Mouse (Mus musculus) ES-E14 (cell line): ENCODE measurements at regions not wholly inside any gene's neighbourhood (a gene's known extent, or its start where the extent isn't known, plus 50 kb on each side); places are given as distances from the start of the nearest gene placed in this dataset.
"Not testable (repeated sequence)": the region's sequence is repeated elsewhere in the genome, so short reads cannot be mapped to it uniquely, and the experiment has no call there.

Source experiments
- DNase-seq: peaks from one replicate; pipeline ENCODE4 v3.0.0-alpha.2; 2013; ENCODE audit warnings: low read depth, low spot score
- H3K27ac ChIP-seq: 2 replicates; pipeline ENCODE4 v1.5.1; 2012; ENCODE audit warnings: low read depth, mild to moderate bottlenecking, low read length, moderate library complexity, mixed read lengths; ENCODE audit not compliant: poor library complexity, insufficient read depth, severe bottlenecking
- H3K36me3 ChIP-seq: 2 replicates; pipeline ENCODE4 v1.6.1; 2012; ENCODE audit warnings: mild to moderate bottlenecking, low read length, moderate library complexity, mixed read lengths; ENCODE audit not compliant: control insufficient read depth, poor library complexity, insufficient read depth, severe bottlenecking
- H3K4me1 ChIP-seq, 2 experiments: fragments of 150-350 bp in 1 of 2; sonication (generic) in 1 of 2; 2 replicates each; pipeline ENCODE4 v1.6.1; 2012; ENCODE audit warnings: low read length in 2 of 2, mild to moderate bottlenecking in 1 of 2, mixed read lengths in 1 of 2; ENCODE audit not compliant: control insufficient read depth in 2 of 2, insufficient read depth in 2 of 2, poor library complexity in 1 of 2
- H3K4me3 ChIP-seq, 2 experiments: fragments of 150-350 bp in 1 of 2; sonication (generic) in 1 of 2; 2 replicates each; pipeline ENCODE4 v1.5.1; 2012; ENCODE audit warnings: low read length in 2 of 2, low read depth in 1 of 2, mild to moderate bottlenecking in 1 of 2, mixed read lengths in 1 of 2; ENCODE audit not compliant: insufficient read depth in 1 of 2, poor library complexity in 1 of 2, severe bottlenecking in 1 of 2
- H3K9ac ChIP-seq: 2 replicates; pipeline ENCODE4 v1.6.1; 2012; ENCODE audit warnings: low read depth, mild to moderate bottlenecking, low read length, mixed read lengths; ENCODE audit not compliant: poor library complexity, insufficient read depth, severe bottlenecking
- H3K9me3 ChIP-seq: fragments of 150-350 bp; sonication (generic); 2 replicates; pipeline ENCODE4 v1.6.1; 2012; ENCODE audit warnings: low read depth, mild to moderate bottlenecking, low read length; ENCODE audit not compliant: control insufficient read depth, insufficient read depth
- CHD2 ChIP-seq: IDR thresholded peaks from 2 replicates; pipeline ENCODE4 v1.6.1; 2014; ENCODE audit warnings: mild to moderate bottlenecking, low read depth, low read length, inconsistent platforms
- HCFC1 ChIP-seq: IDR thresholded peaks from 2 replicates; pipeline ENCODE4 v1.6.1; 2012; ENCODE audit warnings: low read length, inconsistent platforms, borderline replicate concordance; ENCODE audit not compliant: insufficient read depth
- MAFK ChIP-seq: IDR thresholded peaks from 2 replicates; pipeline ENCODE4 v1.6.1; 2014; ENCODE audit warnings: mild to moderate bottlenecking, low read depth, low read length, inconsistent platforms; ENCODE audit not compliant: insufficient read depth
- ZC3H11A ChIP-seq: IDR thresholded peaks from 2 replicates; pipeline ENCODE4 v1.6.1; 2012; ENCODE audit warnings: low read depth, mild to moderate bottlenecking, inconsistent platforms, low read length, borderline replicate concordance
- ZNF384 ChIP-seq: IDR thresholded peaks from 2 replicates; pipeline ENCODE4 v1.6.1; 2012; ENCODE audit warnings: low read depth, low read length, inconsistent platforms
- in situ Hi-C, 2 experiments: fragments of 600-800 bp; cut with MboI; formaldehyde crosslinking; loops; one replicate each; pipeline ENCODE4 v1.15.1; 2025; ENCODE audit warnings: low sequenced_read_pairs in 2 of 2, inconsistent platforms in 1 of 2; ENCODE audit not compliant: unreplicated experiment in 2 of 2

GRCm38 (mm10) chr1:80950406-80950805, 126.3 kb upstream of the Nyap2 start:
- H3K9ac ChIP-seq, result no peak overlapping the region
- H3K4me1 ChIP-seq, result no peaks in the 10 kb centered on the region
- no peak overlapping the region for H3K27ac ChIP-seq
- H3K4me3 ChIP-seq, result no peak overlapping the region
- no peak for TF ChIP-seq CHD2
- TF ChIP-seq ZNF384, result no peak
- no peak for TF ChIP-seq ZC3H11A
- no peak for TF ChIP-seq MAFK
- no peak for TF ChIP-seq HCFC1
- H3K9me3 ChIP-seq, result no peaks in the 10 kb centered on the region
- no peaks in the 10 kb centered on the region for H3K36me3 ChIP-seq
- in situ Hi-C loops, result no loop called here
- no peak for DNase-seq

- H3K27ac ChIP-seq, in situ Hi-C loops, H3K36me3 ChIP-seq, H3K4me1 ChIP-seq, H3K4me3 ChIP-seq, DNase-seq, H3K9ac ChIP-seq, H3K9me3 ChIP-seq: not testable (repeated sequence)
These were observed 130.7 kb upstream of the Nyap2 start for GRCm38 (mm10) chr1:80946049-80946448.

GRCm38 (mm10) chr1:80939372-80939771, 137.4 kb upstream of the Nyap2 start:
- no peak overlapping the region for H3K27ac ChIP-seq
- no peak for DNase-seq
- no peaks in the 10 kb centered on the region for H3K9me3 ChIP-seq
- no peaks in the 10 kb centered on the region for H3K36me3 ChIP-seq
- TF ChIP-seq ZC3H11A (no peak), HCFC1 (no peak), MAFK (no peak), CHD2 (no peak), ZNF384 (no peak)
- no peak overlapping the region for H3K4me3 ChIP-seq
- H3K4me1 ChIP-seq, result no peaks in the 10 kb centered on the region
- in situ Hi-C loops, result no loop called here
- no peak overlapping the region for H3K9ac ChIP-seq

GRCm38 (mm10) chr1:80899281-80899680, 141.0 kb upstream of the Dock10 start:
- H3K27ac ChIP-seq, result no peak overlapping the region
- in situ Hi-C loops, result no loop called here
- TF ChIP-seq HCFC1 (no peak), ZNF384 (no peak)
- H3K4me3 ChIP-seq, result no peak overlapping the region
- no peaks in the 10 kb centered on the region for H3K36me3 ChIP-seq
- DNase-seq, result no peak
- H3K4me1 ChIP-seq, result no peaks in the 10 kb centered on the region
- H3K9ac ChIP-seq, result no peak overlapping the region
- no peaks in the 10 kb centered on the region for H3K9me3 ChIP-seq

GRCm38 (mm10) chr1:80874140-80874849, 116.0 kb upstream of the Dock10 start:
- Histone ChIP-seq H3K9ac (no peak overlapping the region), H3K27ac (no peak overlapping the region), H3K4me3 (no peak overlapping the region), H3K4me1 (no peaks in the 10 kb centered on the region), H3K36me3 (no peaks in the 10 kb centered on the region), H3K9me3 (no peaks in the 10 kb centered on the region)
- in situ Hi-C loops, result no loop called here
- TF ChIP-seq ZNF384, result no peak
- TF ChIP-seq HCFC1, result no peak
- TF ChIP-seq ZC3H11A, result no peak
- no peak for TF ChIP-seq CHD2
- no peak for DNase-seq
